Mouse (Mus musculus) neural tube, embryonic 11.5 days (tissue): Measurements from ENCODE around the gene Dvl2. TPM values are rescaled to one million over a fixed set of nuclear protein-coding genes. Genes with fewer than 3 reads are reported as not detected.

Experiments used
- ATAC-seq: fragments of 200-750 bp; cut with Nextera tagmentation; 2 replicates; pipeline ENCODE4 v1.8.0; 2017; ENCODE audit warnings: moderate number of reproducible peaks, mild to moderate bottlenecking, moderate TSS enrichment, moderate library complexity; ENCODE audit not compliant: insufficient read depth, low FRiP score, low TSS enrichment
- DNase-seq: peaks from one replicate; pipeline ENCODE4 v3.0.0-alpha.2; 2015; ENCODE audit warnings: low spot score
- H3K27ac ChIP-seq: fragments of 300-500 bp; sonication (generic); 2 replicates; pipeline ENCODE4 v1.5.1; 2014; ENCODE audit warnings: low read depth, mild to moderate bottlenecking, low read length
- H3K27me3 ChIP-seq: fragments of 300-500 bp; sonication (generic); 2 replicates; pipeline ENCODE4 v1.6.1; 2014; ENCODE audit warnings: mild to moderate bottlenecking, low read length, mixed read lengths; ENCODE audit not compliant: control insufficient read depth, insufficient read depth
- H3K36me3 ChIP-seq: fragments of 300-500 bp; sonication (generic); 2 replicates; pipeline ENCODE4 v1.6.1; 2014; ENCODE audit warnings: mild to moderate bottlenecking, low read length, moderate library complexity, mixed read lengths; ENCODE audit not compliant: control insufficient read depth, insufficient read depth
- H3K4me1 ChIP-seq: fragments of 300-500 bp; sonication (generic); 2 replicates; pipeline ENCODE4 v1.6.1; 2014; ENCODE audit warnings: low read length, mixed read lengths; ENCODE audit not compliant: control insufficient read depth, insufficient read depth
- H3K4me2 ChIP-seq: fragments of 300-500 bp; sonication (generic); 2 replicates; pipeline ENCODE4 v1.6.1; 2014; ENCODE audit warnings: low read depth, mild to moderate bottlenecking, moderate library complexity
- H3K4me3 ChIP-seq: fragments of 300-500 bp; sonication (generic); 2 replicates; pipeline ENCODE4 v1.5.1; 2014; ENCODE audit warnings: low read depth, low read length
- H3K9ac ChIP-seq: fragments of 300-500 bp; sonication (generic); 2 replicates; pipeline ENCODE4 v1.6.1; 2014; ENCODE audit warnings: mild to moderate bottlenecking, low read length
- H3K9me3 ChIP-seq: fragments of 300-500 bp; sonication (generic); 2 replicates; pipeline ENCODE4 v1.6.1; 2016; ENCODE audit warnings: low read length; ENCODE audit not compliant: control insufficient read depth
- WGBS: fragments of 180-500 bp; shearing (Covaris S2); extraction: QIAGEN DNeasy Blood & Tissue Kit; methylation state at CpG from one replicate; pipeline ENCODE4 v1.1.7; 2014; 5-methylcytosine and 5-hydroxymethylcytosine counted together
- microRNA counts: library from miRNA; unstranded; fragments of <30 nt; microRNA quantifications from one replicate; lab custom pipeline; 2015
- microRNA-seq: library from miRNA; unstranded; fragments of <30 nt; microRNA quantifications from one replicate; pipeline ENCODE4, GENCODE M21; 2016
- polyA plus RNA-seq: library from polyadenylated mRNA; unstranded; fragments of >200 nt; fragmentation: Nextera tagmentation; extraction: Ambion mirVana; gene quantifications from 2 replicates; pipeline ENCODE4 v1.2.1, GENCODE M21; 2014

The Dvl2 gene
- polyA plus RNA-seq, 1 experiment from 2014 or later: 39.0 TPM

- 86% methylated on average over 10 of the region's 10 CpGs for WGBS
- ATAC-seq (no peak), DNase-seq (no peak)
- Histone ChIP-seq H3K27ac (no peak within 1 kb of the TSS), H3K36me3 (no peaks in the 10 kb centered on the region), H3K27me3 (no peaks in the 10 kb centered on the region), H3K4me1 (no peaks in the 10 kb centered on the region), H3K4me3 (no peak within 1 kb of the TSS), H3K4me2 (no peak within 1 kb of the TSS), H3K9ac (0 out of 2 replicates have a peak within 1 kb of the TSS, but pooled peaks have one; percentile 0), H3K9me3 (no peaks in the 10 kb centered on the region)
These were observed 53.6 kb downstream of the Dvl2 start, which contains the start of gene Asgr1 for GRCm38 (mm10) chr11:70053898-70054570. Gene Asgr1, plus strand, starts transcription at chr11:70054085.

GRCm38 (mm10) chr11:70055618-70056214 lies 55.3 kb downstream of the Dvl2 start:
- 33% methylated on average over 18 of the region's 18 CpGs for WGBS
- peak; percentile 80 for DNase-seq

GRCm38 (mm10) chr11:70057805-70058204 lies 57.4 kb downstream of the Dvl2 start:
- Histone ChIP-seq H3K9me3 (no peaks in the 10 kb centered on the region), H3K36me3 (no peaks in the 10 kb centered on the region), H3K4me3 (no peak overlapping the region), H3K9ac (no peak overlapping the region), H3K27ac (no peak overlapping the region), H3K27me3 (no peaks in the 10 kb centered on the region), H3K4me2 (no peak overlapping the region), H3K4me1 (no peaks in the 10 kb centered on the region)
- no peak for DNase-seq
- no peak for ATAC-seq
- WGBS: 77% methylated on average over 9 of the region's 9 CpGs

More at GRCm38 (mm10) chr11:70055618-70056214, 55.3 kb downstream of the Dvl2 start:
- H3K4me3 ChIP-seq: no peak overlapping the region
- no peaks in the 10 kb centered on the region for H3K9me3 ChIP-seq
- no peaks in the 10 kb centered on the region for H3K27me3 ChIP-seq
- H3K36me3 ChIP-seq: no peaks in the 10 kb centered on the region
- H3K27ac ChIP-seq: no peak overlapping the region
- no peak overlapping the region for H3K9ac ChIP-seq
- no peak for ATAC-seq
- no peaks in the 10 kb centered on the region for H3K4me1 ChIP-seq
- H3K4me2 ChIP-seq: no peak overlapping the region

GRCm38 (mm10) chr11:70059930-70060329 lies 59.5 kb downstream of the Dvl2 start:
- Histone ChIP-seq H3K9ac (no peak overlapping the region), H3K4me3 (no peak overlapping the region), H3K4me1 (no peaks in the 10 kb centered on the region), H3K27me3 (no peaks in the 10 kb centered on the region), H3K9me3 (no peaks in the 10 kb centered on the region), H3K4me2 (no peak overlapping the region), H3K27ac (no peak overlapping the region), H3K36me3 (no peaks in the 10 kb centered on the region)
- DNase-seq (no peak), ATAC-seq (no peak)
- 67% methylated on average over 6 of the region's 6 CpGs for WGBS

MicroRNAs within 50 kb of the gene (microRNA counts, 519-probe panel; counts per million panel counts)
- microRNA mmu-miR-324-3p (lab: Ali Mortazavi, UCI) (171 counts per million, percentile 57 among the panel's probes with 10 or more counts), microRNA mmu-miR-324-5p (lab: Ali Mortazavi, UCI) (4,580 counts per million, percentile 83 among the panel's probes with 10 or more counts)

Small RNA genes lying within 50 kb of the gene (microRNA-seq; reads per million reads assigned to microRNA genes)
- not detected for gene Gm44349
- gene Mir324: 2,716 reads per million, percentile 86 among the genes with 10 or more reads in this experiment

Other genes with a start within 250 kb of the Dvl2 start
- gene Polr2a, start 242.0 kb upstream of the Dvl2 start, polyA plus RNA-seq: 65.0 and 65.3 TPM in 2 replicates
- gene Slc35g3, start 238.6 kb upstream of the Dvl2 start, polyA plus RNA-seq: not detected in 2 replicates
- 0.99 and 1.3 TPM in 2 replicates for gene Zbtb4, start 234.7 kb upstream of the Dvl2 start, polyA plus RNA-seq
- 4.2 and 6.2 TPM in 2 replicates for gene Chrnb1, start 204.7 kb upstream of the Dvl2 start, polyA plus RNA-seq
- 2.0 and 3.0 TPM in 2 replicates for gene Fgf11, start 198.7 kb upstream of the Dvl2 start, polyA plus RNA-seq
- 0.69 and 0.88 TPM in 2 replicates for gene Tmem102, start 195.0 kb upstream of the Dvl2 start, polyA plus RNA-seq
- not detected in 2 replicates for gene Gm39566, start 185.3 kb upstream of the Dvl2 start, polyA plus RNA-seq
- not detected in 2 replicates for gene Spem2, start 182.1 kb upstream of the Dvl2 start, polyA plus RNA-seq
- 0.23 TPM in 1 of 2 replicates, not detected in the other for gene Spem1, start 178.4 kb upstream of the Dvl2 start, polyA plus RNA-seq
- gene Nlgn2, start 162.8 kb upstream of the Dvl2 start, polyA plus RNA-seq: 10.9 and 11.4 TPM in 2 replicates
- gene Tmem256, start 162.1 kb upstream of the Dvl2 start, polyA plus RNA-seq: 289 and 296 TPM in 2 replicates
- 75.4 and 83.7 TPM in 2 replicates for gene Plscr3, start 154.2 kb upstream of the Dvl2 start, polyA plus RNA-seq
- 0.23 and 0.72 TPM in 2 replicates for gene Tnk1, start 141.9 kb upstream of the Dvl2 start, polyA plus RNA-seq
- not detected in 2 replicates for gene Tmem95, start 122.6 kb upstream of the Dvl2 start, polyA plus RNA-seq
- 3.1 and 3.6 TPM in 2 replicates for gene Kctd11, start 119.2 kb upstream of the Dvl2 start, polyA plus RNA-seq
- gene Acap1, start 105.1 kb upstream of the Dvl2 start, polyA plus RNA-seq: 0.53 and 1.1 TPM in 2 replicates
- 14.4 and 15.1 TPM in 2 replicates for gene 2810408A11Rik, start 99.6 kb upstream of the Dvl2 start, polyA plus RNA-seq
- 14.2 and 18.0 TPM in 2 replicates for gene Neurl4, start 99.5 kb upstream of the Dvl2 start, polyA plus RNA-seq
- 84.0 and 93.7 TPM in 2 replicates for gene Gps2, start 86.7 kb upstream of the Dvl2 start, polyA plus RNA-seq
- gene Eif5a, start 78.6 kb upstream of the Dvl2 start, polyA plus RNA-seq: 1,905 and 1,926 TPM in 2 replicates
- 3.4 and 4.2 TPM in 2 replicates for gene Ybx2, start 64.8 kb upstream of the Dvl2 start, polyA plus RNA-seq
- 11.4 and 11.8 TPM in 2 replicates for gene Slc2a4, start 52.4 kb upstream of the Dvl2 start, polyA plus RNA-seq
- 5.3 and 5.9 TPM in 2 replicates for gene Cldn7, start 35.8 kb upstream of the Dvl2 start, polyA plus RNA-seq
- 21.5 and 23.3 TPM in 2 replicates for gene Ctdnep1, start 19.4 kb upstream of the Dvl2 start, polyA plus RNA-seq
- gene Elp5, start 18.1 kb upstream of the Dvl2 start, polyA plus RNA-seq: 149 and 168 TPM in 2 replicates
- 530 and 552 TPM in 2 replicates for gene Gabarap, start 9.5 kb upstream of the Dvl2 start, polyA plus RNA-seq
- 54.4 and 57.6 TPM in 2 replicates for gene Phf23, start 4.8 kb upstream of the Dvl2 start, polyA plus RNA-seq
- 49.3 and 54.1 TPM in 2 replicates for gene Acadvl, start 14.8 kb downstream of the Dvl2 start, polyA plus RNA-seq
- gene Dlg4, start 16.3 kb downstream of the Dvl2 start, polyA plus RNA-seq: 14.6 and 15.0 TPM in 2 replicates
- gene Asgr1, start 53.5 kb downstream of the Dvl2 start, polyA plus RNA-seq: 0.41 TPM in 1 of 2 replicates, not detected in the other
- gene Asgr2, start 92.0 kb downstream of the Dvl2 start, polyA plus RNA-seq: 0.28 TPM in 1 of 2 replicates, not detected in the other
- not detected in 2 replicates for gene Mgl2, start 129.7 kb downstream of the Dvl2 start, polyA plus RNA-seq
- 0.38 and 0.39 TPM in 2 replicates for gene Clec10a, start 155.6 kb downstream of the Dvl2 start, polyA plus RNA-seq
- gene Slc16a11, start 212.2 kb downstream of the Dvl2 start, polyA plus RNA-seq: 0.27 and 0.50 TPM in 2 replicates
- 14.3 and 16.9 TPM in 2 replicates for gene Slc16a13, start 220.5 kb downstream of the Dvl2 start, polyA plus RNA-seq
- 6.2 and 7.4 TPM in 2 replicates for gene Bcl6b, start 229.2 kb downstream of the Dvl2 start, polyA plus RNA-seq
- gene 0610010K14Rik, start 237.3 kb downstream of the Dvl2 start, polyA plus RNA-seq: 183 and 204 TPM in 2 replicates
- gene Gm21988, start 239.2 kb downstream of the Dvl2 start, polyA plus RNA-seq: 10.8 and 11.5 TPM in 2 replicates
- gene Rnasek, start 239.2 kb downstream of the Dvl2 start, polyA plus RNA-seq: 151 and 160 TPM in 2 replicates